Mouse (Mus musculus): ENCODE measurements around the gene Cdh22.

GRCm38 (mm10) chr2:165221952-165222351 lies 12.7 kb downstream of the Cdh22 start:
- TF ChIP-seq CTCF (IDR thresholded peaks at IDR 0.05; ENCODE audit: control insufficient read depth, insufficient read depth, low read length) (no peak), POLR2A (IDR thresholded peaks at IDR 0.05; ENCODE audit: borderline replicate concordance, control insufficient read depth, low read depth, low read length) (no peak)

All from bone marrow, adult 2 months (tissue).